Mouse (Mus musculus): ENCODE measurements around the gene Lrch1. TPM values are rescaled to one million over a fixed set of nuclear protein-coding genes. Genes with fewer than 3 reads are reported as not detected.

Gene Lrch1
- total RNA-seq, 2 experiments from 2014 or later = 28.6 to 52.3 TPM

- peak in 1 of 2 experiments; percentile 35 for DNase-seq (ENCODE audit: extremely low spot score in 1 of 2, low spot score in 2 of 2)
- intact Hi-C loops (cut with DNase I) = no loop called here
Measured at GRCm38 (mm10) chr14:74871220-74871619, 76.5 kb downstream of the Lrch1 start.

DNA sequence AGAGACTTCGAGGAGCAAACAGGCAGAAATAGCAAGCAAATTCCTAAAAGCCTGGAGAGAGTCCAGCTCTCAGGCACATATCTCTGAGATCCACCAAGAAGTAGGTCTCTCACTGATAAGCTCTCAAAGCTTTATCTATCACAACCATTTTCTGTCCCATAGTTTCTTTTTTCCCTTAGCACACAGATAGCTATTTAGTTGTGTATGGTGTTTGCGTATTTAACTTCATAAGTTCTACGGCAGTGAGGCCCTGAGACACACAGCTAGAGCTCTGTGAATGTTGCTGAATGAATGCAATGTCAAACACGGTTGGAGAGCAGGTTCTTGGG lies 78.8 kb downstream of the Lrch1 start:
- intact Hi-C loops (cut with DNase I) = no loop called here
- no peak for DNase-seq (ENCODE audit: extremely low spot score in 1 of 2, low spot score in 2 of 2)

- DNase-seq (ENCODE audit: extremely low spot score in 1 of 2, low spot score in 2 of 2) = no peak
- intact Hi-C loops (cut with DNase I) = no loop called here
Measured at GRCm38 (mm10) chr14:74868188-74868901, 79.3 kb downstream of the Lrch1 start.

- intact Hi-C loops (cut with DNase I) = no loop called here
- DNase-seq (ENCODE audit: extremely low spot score in 1 of 2, low spot score in 2 of 2) = peak in 1 of 2 experiments; percentile 31
Measured at GRCm38 (mm10) chr14:74867076-74868042, 80.3 kb downstream of the Lrch1 start.

DNA sequence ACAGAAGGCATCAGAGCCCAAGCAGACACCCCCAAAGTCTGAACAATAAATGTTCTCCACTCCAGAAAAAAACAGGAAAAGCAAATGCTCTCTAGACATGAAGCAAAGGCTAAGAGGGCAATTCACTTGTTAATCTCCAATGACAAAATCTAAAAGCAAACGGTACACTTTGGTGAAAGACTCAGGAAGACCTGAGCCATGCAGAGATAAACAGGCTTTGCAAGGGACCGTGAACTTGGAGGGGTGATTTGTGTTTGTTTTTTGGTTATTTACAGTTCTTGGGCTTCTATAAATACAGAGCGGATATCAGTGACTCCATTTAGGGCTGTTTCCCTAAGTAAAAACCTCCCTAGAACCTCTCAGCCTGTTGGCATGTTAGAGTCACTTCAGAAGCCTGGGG lies 81.9 kb downstream of the Lrch1 start:
- intact Hi-C loops (cut with DNase I) = no loop called here
- no peak for DNase-seq (ENCODE audit: extremely low spot score in 1 of 2, low spot score in 2 of 2)

DNA sequence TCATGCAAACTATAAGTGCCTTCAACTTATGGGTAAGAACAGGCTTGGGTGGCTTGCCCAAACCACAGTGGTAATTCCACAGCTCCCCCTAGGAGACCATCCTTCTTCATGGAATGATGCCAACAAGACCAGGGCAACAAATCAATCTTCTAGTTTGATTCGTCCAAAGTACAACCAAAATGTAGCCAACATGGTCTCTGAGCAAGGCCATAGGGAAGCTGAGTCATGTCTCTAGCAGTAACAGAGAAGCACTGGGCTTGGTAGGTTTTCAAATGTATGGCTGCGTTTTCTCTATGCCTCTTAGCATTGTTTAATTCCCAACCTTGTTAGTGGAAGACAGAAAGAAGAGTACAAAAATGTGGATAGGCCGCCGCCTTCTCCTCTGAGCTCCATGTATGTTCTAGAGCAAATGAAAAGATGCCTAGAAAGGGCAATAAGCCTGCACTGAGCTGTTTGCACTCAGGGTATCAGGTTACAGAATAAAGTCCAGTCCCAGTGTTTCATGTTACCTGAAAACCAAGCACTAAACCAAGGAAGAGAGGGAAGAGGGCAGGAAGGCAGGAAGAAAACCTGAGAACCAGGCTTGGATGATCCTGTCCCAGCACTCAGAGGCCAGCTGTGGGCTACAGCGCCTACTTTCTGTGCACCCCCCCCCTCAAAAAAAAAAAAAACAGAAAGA lies 82.7 kb downstream of the Lrch1 start:
- intact Hi-C loops (cut with DNase I) = no loop called here
- no peak for DNase-seq (ENCODE audit: extremely low spot score in 1 of 2, low spot score in 2 of 2)

DNA sequence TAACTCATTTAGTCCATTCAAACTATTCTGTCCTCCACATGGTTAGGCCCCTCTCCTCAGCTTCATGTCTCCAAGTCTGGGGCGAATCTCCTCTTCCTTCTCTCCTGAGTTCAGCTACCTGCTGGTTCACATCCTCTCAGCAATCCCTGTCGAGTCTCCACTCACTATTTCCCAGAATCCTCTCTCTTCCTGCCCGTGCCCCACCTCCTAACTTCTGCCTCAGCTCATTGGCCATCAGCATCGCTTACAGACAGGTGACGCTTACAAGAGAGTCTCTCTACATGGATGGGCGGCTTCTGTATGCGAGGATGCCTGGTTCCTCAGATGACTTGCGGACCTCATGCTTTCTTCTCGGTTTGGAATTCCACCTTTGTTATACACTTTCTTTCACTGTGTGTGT lies 86.2 kb downstream of the Lrch1 start:
- no peak for DNase-seq (ENCODE audit: extremely low spot score in 1 of 2, low spot score in 2 of 2)
- intact Hi-C loops (cut with DNase I) = no loop called here

DNA sequence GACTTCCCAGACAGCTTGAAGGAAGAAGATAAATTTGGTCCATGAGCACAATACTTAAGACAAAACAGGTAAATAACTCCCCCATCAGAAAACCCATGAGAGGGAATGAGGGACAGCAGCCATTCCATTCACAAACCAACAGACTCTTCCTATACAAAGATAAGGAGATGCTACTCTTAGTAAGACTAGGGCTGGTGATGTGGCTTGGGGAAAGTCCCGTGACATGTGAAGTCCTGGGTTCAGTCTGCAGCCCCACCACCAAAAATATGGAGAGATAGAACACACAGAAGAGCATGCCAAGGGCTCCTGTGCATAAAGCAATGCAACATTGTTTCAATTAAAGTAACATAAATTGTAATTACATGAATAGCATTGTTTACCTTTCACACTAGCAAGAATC lies 88.5 kb downstream of the Lrch1 start:
- intact Hi-C loops (cut with DNase I) = no loop called here
- no peak for DNase-seq (ENCODE audit: extremely low spot score in 1 of 2, low spot score in 2 of 2)

GRCm38 (mm10) chr14:74855429-74855828 lies 92.2 kb downstream of the Lrch1 start:
- intact Hi-C loops (cut with DNase I) = no loop called here

GRCm38 (mm10) chr14:74853759-74854100 lies 93.9 kb downstream of the Lrch1 start:
- no peak for DNase-seq (ENCODE audit: extremely low spot score in 1 of 2, low spot score in 2 of 2)
- intact Hi-C loops (cut with DNase I) = loop anchor here (5.0 kb wide), 1 partner anchor 94 kb away; the partner anchor contains the start of gene Lrch1

More at GRCm38 (mm10) chr14:74855429-74855828, 92.2 kb downstream of the Lrch1 start:
- no peak for DNase-seq (ENCODE audit: extremely low spot score in 1 of 2, low spot score in 2 of 2)

- intact Hi-C loops (cut with DNase I) = loop anchor here (5.0 kb wide), 1 partner anchor 94 kb away; the partner anchor contains the start of gene Lrch1
Measured at GRCm38 (mm10) chr14:74852965-74853758, 94.5 kb downstream of the Lrch1 start.

DNA sequence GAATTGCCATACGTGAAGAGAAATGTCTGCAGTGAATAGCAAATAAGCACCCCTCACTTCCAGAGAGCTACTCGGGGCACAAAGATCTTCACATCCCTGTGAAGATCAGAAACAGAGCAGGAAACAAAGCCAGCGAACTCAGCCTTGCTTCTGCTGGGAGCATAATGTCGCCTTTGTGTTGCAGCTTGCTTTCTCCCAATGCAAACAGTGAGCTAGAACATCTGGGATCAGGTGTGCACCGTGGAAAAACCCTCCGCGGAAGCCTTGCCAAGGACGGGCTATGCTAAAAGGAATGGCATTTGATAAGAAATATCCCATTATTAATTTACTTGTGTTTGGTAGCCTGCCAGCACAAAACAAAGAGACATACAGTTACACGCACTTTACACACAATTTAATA lies 95.8 kb downstream of the Lrch1 start:
- DNase-seq (ENCODE audit: extremely low spot score in 1 of 2, low spot score in 2 of 2) = no peak
- intact Hi-C loops (cut with DNase I) = loop anchor here (5.0 kb wide), 1 partner anchor 95 kb away; the partner anchor contains the start of gene Lrch1

More at GRCm38 (mm10) chr14:74852965-74853758, 94.5 kb downstream of the Lrch1 start:
- DNase-seq (ENCODE audit: extremely low spot score in 1 of 2, low spot score in 2 of 2) = peak; percentile 57 to 61

GRCm38 (mm10) chr14:74849020-74849419 lies 98.7 kb downstream of the Lrch1 start:
- intact Hi-C loops (cut with DNase I) = no loop called here
- no peak for DNase-seq (ENCODE audit: extremely low spot score in 1 of 2, low spot score in 2 of 2)

GRCm38 (mm10) chr14:74848224-74848623 lies 99.5 kb downstream of the Lrch1 start:
- intact Hi-C loops (cut with DNase I) = no loop called here
- no peak for DNase-seq (ENCODE audit: extremely low spot score in 1 of 2, low spot score in 2 of 2)

- intact Hi-C loops (cut with DNase I) = no loop called here
Measured at GRCm38 (mm10) chr14:74847311-74848133, 100.2 kb downstream of the Lrch1 start.

GRCm38 (mm10) chr14:74846668-74847067 lies 101.0 kb downstream of the Lrch1 start:
- intact Hi-C loops (cut with DNase I) = no loop called here
- peak in 1 of 2 experiments; percentile 43 for DNase-seq (ENCODE audit: extremely low spot score in 1 of 2, low spot score in 2 of 2)

More at GRCm38 (mm10) chr14:74847311-74848133, 100.2 kb downstream of the Lrch1 start:
- no peak for DNase-seq (ENCODE audit: extremely low spot score in 1 of 2, low spot score in 2 of 2)

- intact Hi-C loops (cut with DNase I) = no loop called here
Measured at GRCm38 (mm10) chr14:74845661-74846274, 101.9 kb downstream of the Lrch1 start.

More at GRCm38 (mm10) chr14:74845661-74846274, 101.9 kb downstream of the Lrch1 start:
- DNase-seq (ENCODE audit: extremely low spot score in 1 of 2, low spot score in 2 of 2) = no peak

Measured in left cerebral cortex, postnatal 10 days (tissue).